Mouse (Mus musculus): ENCODE results near the gene Man2b1. TPM values are rescaled to one million over a fixed set of nuclear protein-coding genes. Genes with fewer than 3 reads are reported as not detected.
A peak's percentile ranks its signal among the peaks of the same experiment; 100 is the strongest.

The Man2b1 gene
- polyA plus RNA-seq, 1 experiment from 2014 or later: 25.1 TPM

Small RNA genes within 50 kb of the gene (microRNA-seq; reads per million reads assigned to microRNA genes)
- gene Gm23388 (ENCODE audit: borderline number of aligned reads): 17.5 reads per million, percentile 49 among the genes with 10 or more reads in this experiment
- 2.3 reads per million, percentile 28 among the genes with 10 or more reads in this experiment for gene Mir7070 (ENCODE audit: borderline number of aligned reads)

Other genes with a start within 250 kb of the Man2b1 start
- gene Rad23a, start 242.6 kb upstream of the Man2b1 start, polyA plus RNA-seq (2014; fragmentation: Nextera tagmentation; extraction: Ambion mirVana): 125 and 127 TPM in 2 replicates
- gene Calr, start 236.3 kb upstream of the Man2b1 start, polyA plus RNA-seq (2014; fragmentation: Nextera tagmentation; extraction: Ambion mirVana): 830 and 894 TPM in 2 replicates
- 53.6 and 54.5 TPM in 2 replicates for gene Farsa, start 226.3 kb upstream of the Man2b1 start, polyA plus RNA-seq (2014; fragmentation: Nextera tagmentation; extraction: Ambion mirVana)
- gene Syce2, start 211.2 kb upstream of the Man2b1 start, polyA plus RNA-seq (2014; fragmentation: Nextera tagmentation; extraction: Ambion mirVana): 44.2 and 49.6 TPM in 2 replicates
- gene Gcdh, start 189.3 kb upstream of the Man2b1 start, polyA plus RNA-seq (2014; fragmentation: Nextera tagmentation; extraction: Ambion mirVana): 36.2 and 40.4 TPM in 2 replicates
- gene Klf1, start 181.3 kb upstream of the Man2b1 start, polyA plus RNA-seq (2014; fragmentation: Nextera tagmentation; extraction: Ambion mirVana): 48.7 and 65.0 TPM in 2 replicates
- 4.3 and 5.4 TPM in 2 replicates for gene Dnase2a, start 174.7 kb upstream of the Man2b1 start, polyA plus RNA-seq (2014; fragmentation: Nextera tagmentation; extraction: Ambion mirVana)
- gene Mast1, start 145.9 kb upstream of the Man2b1 start, polyA plus RNA-seq (2014; fragmentation: Nextera tagmentation; extraction: Ambion mirVana): 0.27 TPM in 1 of 2 replicates, not detected in the other
- gene Rtbdn, start 136.3 kb upstream of the Man2b1 start, polyA plus RNA-seq (2014; fragmentation: Nextera tagmentation; extraction: Ambion mirVana): not detected in 2 replicates
- gene Gm49661, start 113.8 kb upstream of the Man2b1 start, polyA plus RNA-seq (2014; fragmentation: Nextera tagmentation; extraction: Ambion mirVana): not detected in 2 replicates
- 862 and 992 TPM in 2 replicates for gene Prdx2, start 113.7 kb upstream of the Man2b1 start, polyA plus RNA-seq (2014; fragmentation: Nextera tagmentation; extraction: Ambion mirVana)
- gene Rnaseh2a, start 113.5 kb upstream of the Man2b1 start, polyA plus RNA-seq (2014; fragmentation: Nextera tagmentation; extraction: Ambion mirVana): 95.9 and 106 TPM in 2 replicates
- gene Junb, start 104.6 kb upstream of the Man2b1 start, polyA plus RNA-seq (2014; fragmentation: Nextera tagmentation; extraction: Ambion mirVana): 7.6 and 9.3 TPM in 2 replicates
- gene Hook2, start 92.7 kb upstream of the Man2b1 start, polyA plus RNA-seq (2014; fragmentation: Nextera tagmentation; extraction: Ambion mirVana): 6.7 and 7.1 TPM in 2 replicates
- not detected in 2 replicates for gene Best2, start 68.7 kb upstream of the Man2b1 start, polyA plus RNA-seq (2014; fragmentation: Nextera tagmentation; extraction: Ambion mirVana)
- gene Asna1, start 58.0 kb upstream of the Man2b1 start, polyA plus RNA-seq (2014; fragmentation: Nextera tagmentation; extraction: Ambion mirVana): 108 and 118 TPM in 2 replicates
- gene Trir, start 56.4 kb upstream of the Man2b1 start, polyA plus RNA-seq (2014; fragmentation: Nextera tagmentation; extraction: Ambion mirVana): 99.7 and 101 TPM in 2 replicates
- 15.7 and 16.2 TPM in 2 replicates for gene Tnpo2, start 46.4 kb upstream of the Man2b1 start, polyA plus RNA-seq (2014; fragmentation: Nextera tagmentation; extraction: Ambion mirVana)
- gene Fbxw9, start 23.2 kb upstream of the Man2b1 start, polyA plus RNA-seq (2014; fragmentation: Nextera tagmentation; extraction: Ambion mirVana): 15.9 and 17.8 TPM in 2 replicates
- 1.5 TPM in 1 of 2 replicates, not detected in the other for gene Gm5741, start 15.3 kb upstream of the Man2b1 start, polyA plus RNA-seq (2014; fragmentation: Nextera tagmentation; extraction: Ambion mirVana)
- gene Dhps, start 11.5 kb upstream of the Man2b1 start, polyA plus RNA-seq (2014; fragmentation: Nextera tagmentation; extraction: Ambion mirVana): 57.6 and 60.0 TPM in 2 replicates
- 120 and 124 TPM in 2 replicates for gene Wdr83os, start 2.5 kb upstream of the Man2b1 start, polyA plus RNA-seq (2014; fragmentation: Nextera tagmentation; extraction: Ambion mirVana)
- gene Wdr83, start 2.0 kb upstream of the Man2b1 start, polyA plus RNA-seq (2014; fragmentation: Nextera tagmentation; extraction: Ambion mirVana): 36.5 and 43.0 TPM in 2 replicates
- 0.46 and 0.59 TPM in 2 replicates for gene Zfp791, start 39.8 kb downstream of the Man2b1 start, polyA plus RNA-seq (2014; fragmentation: Nextera tagmentation; extraction: Ambion mirVana)
- not detected in 2 replicates for gene Cks1brt, start 68.7 kb downstream of the Man2b1 start, polyA plus RNA-seq (2014; fragmentation: Nextera tagmentation; extraction: Ambion mirVana)
- not detected in 2 replicates for gene Olfr371, start 142.7 kb downstream of the Man2b1 start, polyA plus RNA-seq (2014; fragmentation: Nextera tagmentation; extraction: Ambion mirVana)
- 91.8 and 92.3 TPM in 2 replicates for gene Orc6, start 216.4 kb downstream of the Man2b1 start, polyA plus RNA-seq (2014; fragmentation: Nextera tagmentation; extraction: Ambion mirVana)
- 113 and 137 TPM in 2 replicates for gene Vps35, start 216.5 kb downstream of the Man2b1 start, polyA plus RNA-seq (2014; fragmentation: Nextera tagmentation; extraction: Ambion mirVana)

All from heart, embryonic 11.5 days (tissue).